Comparison of ENCODE assay signal across 8 mouse cellular contexts in genomic region chr1:153040091-153040490, GRCm38 (mm10).
A peak's percentile ranks its signal among the peaks of the same experiment; 100 is the strongest.
DNase-seq lines count a peak whose midpoint lies in the region; ATAC-seq lines count a peak whose summit lies in the region.

No protein-coding gene starts in this region.

- peaks cover 23% of the 10 kb centered on the region for H3K4me1 ChIP-seq in heart, embryonic 10.5 days
- peaks cover 8% of the 10 kb centered on the region for H3K4me1 ChIP-seq in heart, embryonic 16.5 days (ENCODE audit: control insufficient read depth, insufficient read depth, low read length)

- no peak overlapping the region for H3K9ac ChIP-seq in heart, embryonic 16.5 days (ENCODE audit: low read length)

- peak; percentile 46; the same call in 1 of the 2 replicates for ATAC-seq in heart, embryonic 16.5 days (replicated peaks; ENCODE audit: extremely low read depth, insufficient read depth, low FRiP score)
- peak; percentile 33; the same call in 1 of the 2 replicates for ATAC-seq in megakaryocyte progenitor cell, adult 5-6 weeks (replicated peaks; ENCODE audit: poor library complexity)

- H3K9me3 ChIP-seq in heart, embryonic 10.5 days, result no peaks in the 10 kb centered on the region
- H3K9me3 ChIP-seq in heart, embryonic 16.5 days (replicated peaks; ENCODE audit: control insufficient read depth, low read length), result no peaks in the 10 kb centered on the region

- 48% methylated on average over 3 of the region's 3 CpGs for WGBS in heart, embryonic 10.5 days
- WGBS in heart, embryonic 16.5 days, result 37% methylated on average over 3 of the region's 3 CpGs

- intact Hi-C loops in heart, postnatal 25 days (cut with DNase I), result no loop called here

- peak overlapping the region; percentile 57; the same call in 1 of the 2 replicates for H3K27ac ChIP-seq in heart, embryonic 10.5 days
- H3K27ac ChIP-seq in heart, embryonic 16.5 days (ENCODE audit: low read length), result no peak overlapping the region

- H3K36me3 ChIP-seq in heart, embryonic 10.5 days, result no peaks in the 10 kb centered on the region
- H3K36me3 ChIP-seq in heart, embryonic 16.5 days (ENCODE audit: control insufficient read depth, insufficient read depth), result no peaks in the 10 kb centered on the region

- no peak for DNase-seq in heart, embryonic 10.5 days (ENCODE audit: low spot score)
- no peak for DNase-seq in heart, postnatal 25 days (ENCODE audit: low spot score)
- DNase-seq in 416B (ENCODE audit: low read depth), result peak; percentile 57
- peak; percentile 26 for DNase-seq in adrenal gland, postnatal 25 days
- DNase-seq in spleen, postnatal 4 days (ENCODE audit: low spot score in 2 of 2), result no peak
- DNase-seq in thymus, postnatal 36 days, result no peak

- peaks cover 3% of the 10 kb centered on the region; the same call in 1 of the 2 replicates for H3K27me3 ChIP-seq in heart, embryonic 10.5 days (ENCODE audit: insufficient read depth, poor library complexity, severe bottlenecking)
- H3K27me3 ChIP-seq in heart, embryonic 16.5 days (ENCODE audit: control insufficient read depth, insufficient read depth, low read length), result no peaks in the 10 kb centered on the region

- no peak overlapping the region for H3K4me3 ChIP-seq in heart, embryonic 10.5 days
- no peak overlapping the region for H3K4me3 ChIP-seq in heart, embryonic 16.5 days (ENCODE audit: low read length)

- H3K4me2 ChIP-seq in heart, embryonic 16.5 days (ENCODE audit: low read depth, low read length), result no peak overlapping the region

Comparison
In these comparisons a context has a peak if more than half of its experiments do, and no peak if none do; other contexts are left out.
1. DNase-seq: peak in 416B (single experiment) and adrenal gland, postnatal 25 days (single experiment); none in heart, embryonic 10.5 days (single experiment), heart, postnatal 25 days (single experiment), spleen, postnatal 4 days (0 of 2) and thymus, postnatal 36 days (0 of 2).